Mouse (Mus musculus): Measurements from ENCODE around the gene Rad51d.

GRCm38 (mm10) chr11:82847571-82848000 is 42.8 kb downstream of the Rad51d start:
- TF ChIP-seq CHD2 (IDR thresholded peaks at IDR 0.05; ENCODE audit: low read depth, low read length), result no peak
- TF ChIP-seq MAFK (IDR thresholded peaks at IDR 0.05; ENCODE audit: insufficient read depth, low read depth, low read length), result no peak
- no peak for TF ChIP-seq HCFC1 (IDR thresholded peaks at IDR 0.05; ENCODE audit: borderline replicate concordance, insufficient read depth, low read length)
- TF ChIP-seq ZC3H11A (IDR thresholded peaks at IDR 0.05; ENCODE audit: borderline replicate concordance, low read depth, low read length), result no peak

All from ES-E14 (cell line).